Mouse (Mus musculus): Measurements from ENCODE around the gene Eif4g2.
A peak's percentile ranks its signal among the peaks of the same experiment; 100 is the strongest.

GRCm38 (mm10) chr7:111082043-111082821, 598 bp downstream of the Eif4g2 start:
- no peak for TF ChIP-seq TCF12 (IDR thresholded peaks at IDR 0.05; ENCODE audit: insufficient read depth, poor library complexity, severe bottlenecking)
- peak; percentile 29 for TF ChIP-seq POLR2A (IDR thresholded peaks at IDR 0.05; ENCODE audit: insufficient read length, low read depth)
- no peak for TF ChIP-seq MYOD1 (IDR thresholded peaks at IDR 0.05; ENCODE audit: control insufficient read depth in 1 of 3, insufficient read length in 2 of 3, low read depth in 2 of 3)
- no peak for TF ChIP-seq MAX (IDR thresholded peaks at IDR 0.05; ENCODE audit: low read depth)
- TF ChIP-seq REST (IDR thresholded peaks at IDR 0.05; ENCODE audit: insufficient read depth, insufficient read length) = no peak
